Mouse (Mus musculus): ENCODE data around the gene Spred2.
"Not testable (repeated sequence)": the region's sequence is repeated elsewhere in the genome, so short reads cannot be mapped to it uniquely, and the experiment has no call there.

Spred2 gene

DNA sequence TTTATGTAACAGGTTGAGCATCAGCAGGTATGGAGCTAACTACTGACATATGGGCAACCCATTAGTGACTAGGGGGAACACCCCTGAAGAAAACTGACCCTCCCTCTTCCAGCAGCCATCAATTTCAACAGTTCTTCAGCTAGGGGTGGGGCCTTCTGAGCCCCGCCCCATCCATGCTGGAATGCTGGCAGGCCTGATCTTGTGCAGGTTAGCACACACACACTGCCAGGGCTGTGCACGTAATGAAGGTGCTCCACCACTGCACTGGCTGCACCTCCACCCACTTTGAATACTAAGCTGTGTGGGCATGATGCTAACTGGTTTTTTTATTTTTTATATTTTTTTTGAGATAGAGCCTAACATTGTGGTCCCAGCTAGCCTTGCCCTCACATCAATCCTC, 133.3 kb downstream of the Spred2 start:
- DNase-seq (ENCODE audit: low spot score), result no peak

- DNase-seq (ENCODE audit: low spot score), result no peak
These were observed 135.6 kb downstream of the Spred2 start for GRCm38 (mm10) chr11:20059736-20060135.

- DNase-seq (ENCODE audit: low spot score), result not testable (repeated sequence)
These were observed 138.6 kb downstream of the Spred2 start for GRCm38 (mm10) chr11:20062801-20063200.

GRCm38 (mm10) chr11:20064086-20064485, 139.9 kb downstream of the Spred2 start:
- DNase-seq (ENCODE audit: low spot score), result not testable (repeated sequence)

DNA sequence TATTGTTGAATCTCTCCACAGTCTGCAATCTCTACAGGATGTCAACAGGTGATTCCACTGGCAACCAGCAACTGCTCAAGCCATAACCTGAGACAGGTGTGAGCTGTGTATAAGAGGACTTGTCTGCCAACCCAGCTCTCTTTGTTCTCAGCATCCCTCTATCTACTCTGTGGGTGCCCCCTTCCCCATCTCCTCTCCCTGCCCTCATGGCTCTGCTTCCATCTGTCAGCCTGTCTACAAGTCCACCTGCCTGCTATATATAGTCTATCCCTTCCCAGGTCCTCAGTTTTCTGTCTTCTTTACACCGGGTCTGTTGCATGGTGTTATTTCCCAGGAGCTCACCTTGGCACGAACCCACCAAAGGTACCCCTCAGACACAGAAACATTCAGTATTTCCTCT, 140.8 kb downstream of the Spred2 start:
- no peak for DNase-seq (ENCODE audit: low spot score)

DNA sequence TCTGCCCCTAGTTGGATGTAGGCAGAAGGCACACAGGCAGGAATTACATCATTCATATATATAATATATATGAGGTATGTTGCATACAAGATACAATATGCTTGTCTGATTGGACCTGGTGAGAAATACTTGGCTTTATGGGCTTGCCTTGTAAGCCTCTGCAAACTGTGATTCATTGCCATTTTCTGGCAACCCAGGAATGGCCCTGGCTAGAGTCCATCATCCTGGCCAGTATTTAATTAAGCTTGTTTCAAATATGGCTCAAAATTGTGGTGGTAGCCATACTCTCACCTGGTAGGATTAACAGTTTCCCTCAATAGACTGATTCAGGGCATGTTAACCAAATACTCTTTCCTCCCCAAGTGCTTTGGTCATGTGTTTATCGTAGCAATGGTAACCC, 141.9 kb downstream of the Spred2 start:
- DNase-seq (ENCODE audit: low spot score), result no peak

DNA sequence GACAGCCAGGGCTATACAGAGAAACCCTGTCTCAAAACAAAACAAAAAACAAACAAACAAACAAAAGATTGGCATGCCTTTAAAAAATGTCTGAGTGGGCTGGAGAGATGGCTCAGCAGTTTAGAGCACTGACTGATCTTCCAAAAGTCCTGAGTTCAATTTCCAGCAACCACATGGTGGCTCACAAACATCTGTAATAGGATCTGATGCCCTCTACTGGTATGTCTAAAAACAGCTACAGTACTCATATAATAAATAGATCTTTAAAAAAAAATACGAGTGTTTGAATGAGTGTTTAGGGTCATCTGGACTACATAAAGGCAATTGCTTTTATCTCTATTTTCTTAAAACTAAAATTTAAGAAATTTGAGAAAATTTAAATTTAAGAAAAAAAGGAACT, 143.3 kb downstream of the Spred2 start:
- no peak for DNase-seq (ENCODE audit: low spot score)

DNA sequence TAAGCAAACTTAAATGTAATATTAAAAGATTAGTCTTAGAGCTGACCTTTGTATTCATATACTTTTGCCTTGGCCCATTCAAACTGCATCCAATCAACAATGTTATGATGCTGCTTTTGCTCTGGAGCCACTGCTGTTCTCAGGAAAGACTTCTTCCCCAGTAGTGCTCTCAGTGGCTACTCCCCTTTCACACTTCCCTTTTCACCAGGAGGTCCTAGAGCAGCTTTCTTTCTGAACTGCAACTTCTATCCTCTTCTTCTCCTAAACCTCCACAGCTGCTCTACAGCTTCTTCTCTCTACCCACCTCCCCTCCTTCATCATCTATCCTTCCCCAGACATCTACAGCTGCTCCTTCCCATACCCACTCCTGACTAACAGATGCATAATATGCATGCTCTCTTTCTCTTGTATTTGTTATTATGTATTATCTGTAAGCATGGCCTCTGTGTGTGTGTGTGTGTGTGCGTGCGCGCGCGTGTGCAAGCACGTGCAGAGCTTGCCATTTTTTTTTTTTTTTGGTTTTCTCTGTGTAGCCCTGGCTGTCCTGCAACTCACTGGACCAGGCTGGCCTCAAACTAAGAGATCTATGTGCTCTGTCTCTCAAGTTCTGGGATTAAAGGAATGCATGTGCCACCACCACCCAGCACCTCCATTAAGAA, 144.3 kb downstream of the Spred2 start:
- DNase-seq (ENCODE audit: low spot score), result no peak

- no peak for DNase-seq (ENCODE audit: low spot score)
These were observed 148.0 kb downstream of the Spred2 start for GRCm38 (mm10) chr11:20072174-20072573.

DNA sequence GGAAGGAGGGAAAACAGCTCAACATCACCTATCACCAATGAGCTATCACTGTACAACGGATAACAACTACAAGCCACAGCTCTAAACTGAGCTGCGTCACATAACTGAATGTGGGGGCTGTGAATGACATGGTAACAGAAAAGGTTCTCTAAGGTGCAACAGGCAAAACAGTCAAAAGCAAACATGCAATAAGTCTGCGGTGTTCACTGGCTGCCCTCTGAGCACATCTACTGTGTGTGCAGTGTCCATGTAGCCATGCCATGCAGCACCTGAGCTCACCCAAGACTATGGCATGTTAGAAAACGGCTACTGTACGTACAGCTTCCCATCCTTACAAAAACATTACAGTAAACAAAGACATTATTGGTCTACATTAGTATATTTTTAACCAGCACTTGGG, 148.7 kb downstream of the Spred2 start:
- DNase-seq (ENCODE audit: low spot score), result no peak

Data from urinary bladder, postnatal 25 days (tissue).